Mouse (Mus musculus): Measurements from ENCODE around the gene 4930467E23Rik. TPM values are rescaled to one million over a fixed set of nuclear protein-coding genes. Genes with fewer than 3 reads are reported as not detected.

Gene 4930467E23Rik
- polyA plus RNA-seq (2017; shearing (Covaris generic)), result not detected

GRCm38 (mm10) chr8:19729276-19729675 lies at the start of gene 4930467E23Rik:
Gene 4930467E23Rik (plus strand): TSS chr8:19729576.

Other genes with a start within 250 kb of the 4930467E23Rik start
- not detected for gene Defb7, start 234.5 kb upstream of the 4930467E23Rik start, polyA plus RNA-seq (2017; shearing (Covaris generic))
- 0.17 TPM for gene Gm31371, start 173.8 kb downstream of the 4930467E23Rik start, polyA plus RNA-seq (2017; shearing (Covaris generic))